Mouse (Mus musculus) kidney, adult 8-10 months (tissue): ENCODE measurements around the gene Prim1.
A peak's percentile ranks its signal among the peaks of the same experiment; 100 is the strongest.
"Not testable (repeated sequence)": the region's sequence is repeated elsewhere in the genome, so short reads cannot be mapped to it uniquely, and the experiment has no call there.

Experiments
- DNase-seq, 2 experiments: peaks; one replicate each; pipeline ENCODE4 v3.0.0; 2022

The Prim1 gene

GRCm38 (mm10) chr10:128039167-128039566, 24.2 kb downstream of the Prim1 start:
- DNase-seq, result no peak

- DNase-seq, result no peak
Measured at GRCm38 (mm10) chr10:128039858-128040257, 24.9 kb downstream of the Prim1 start.

GRCm38 (mm10) chr10:128040293-128040692, 25.3 kb downstream of the Prim1 start:
- DNase-seq, result no peak

DNA sequence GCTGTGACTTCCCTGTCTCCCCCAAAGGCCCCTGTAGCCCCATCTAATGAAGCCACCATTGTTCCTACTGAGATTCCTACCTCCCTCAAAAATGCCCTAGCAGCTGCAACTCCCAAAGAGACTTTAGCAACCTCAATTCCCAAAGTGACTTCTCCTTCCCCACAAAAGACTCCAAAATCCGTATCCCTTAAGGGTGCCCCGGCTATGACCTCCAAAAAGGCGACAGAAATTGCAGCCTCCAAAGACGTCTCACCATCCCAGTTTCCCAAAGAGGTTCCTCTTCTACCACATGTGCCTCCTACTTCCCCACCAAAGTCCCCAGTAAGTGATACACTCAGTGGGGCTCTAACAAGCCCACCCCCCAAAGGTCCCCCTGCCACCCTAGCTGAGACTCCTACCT, 26.7 kb downstream of the Prim1 start:
- DNase-seq, result no peak

DNA sequence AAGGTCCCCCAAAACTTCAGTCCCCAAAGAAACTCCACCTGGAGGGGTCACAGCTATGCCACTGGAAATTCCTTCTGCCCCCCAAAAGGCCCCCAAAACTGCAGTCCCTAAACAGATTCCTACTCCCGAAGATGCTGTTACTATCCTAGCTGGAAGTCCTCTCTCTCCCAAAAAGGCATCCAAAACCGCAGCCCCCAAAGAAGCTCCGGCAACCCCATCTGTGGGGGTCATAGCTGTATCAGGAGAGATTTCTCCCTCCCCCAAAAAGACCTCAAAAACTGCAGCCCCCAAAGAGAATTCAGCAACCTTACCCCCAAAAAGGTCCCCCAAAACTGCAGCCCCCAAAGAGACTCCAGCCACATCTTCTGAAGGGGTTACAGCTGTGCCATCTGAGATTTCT, 27.5 kb downstream of the Prim1 start:
- DNase-seq, result no peak

GRCm38 (mm10) chr10:128043041-128043835, 28.3 kb downstream of the Prim1 start:
- no peak for DNase-seq

GRCm38 (mm10) chr10:128048157-128048556, 33.2 kb downstream of the Prim1 start:
- DNase-seq, result no peak

DNA sequence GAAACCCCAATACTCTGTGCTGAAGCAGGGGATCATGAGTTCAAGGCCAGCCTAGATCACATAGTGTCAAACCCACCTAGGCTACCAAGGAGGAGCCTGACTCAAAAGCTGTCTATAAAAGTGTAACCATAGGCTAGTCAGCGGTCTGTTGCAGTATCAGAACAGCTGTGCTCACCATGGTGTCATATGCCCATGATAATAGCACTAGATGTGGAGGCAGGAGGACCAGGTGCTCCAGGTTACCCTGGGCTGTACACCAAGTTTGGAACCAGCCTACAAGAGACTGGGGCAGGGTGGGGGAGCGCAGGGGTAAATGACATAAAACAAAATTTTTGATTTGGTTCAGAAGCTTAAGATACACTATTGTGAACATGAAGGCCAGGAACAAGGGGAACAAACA, 34.8 kb downstream of the Prim1 start:
- no peak for DNase-seq

DNA sequence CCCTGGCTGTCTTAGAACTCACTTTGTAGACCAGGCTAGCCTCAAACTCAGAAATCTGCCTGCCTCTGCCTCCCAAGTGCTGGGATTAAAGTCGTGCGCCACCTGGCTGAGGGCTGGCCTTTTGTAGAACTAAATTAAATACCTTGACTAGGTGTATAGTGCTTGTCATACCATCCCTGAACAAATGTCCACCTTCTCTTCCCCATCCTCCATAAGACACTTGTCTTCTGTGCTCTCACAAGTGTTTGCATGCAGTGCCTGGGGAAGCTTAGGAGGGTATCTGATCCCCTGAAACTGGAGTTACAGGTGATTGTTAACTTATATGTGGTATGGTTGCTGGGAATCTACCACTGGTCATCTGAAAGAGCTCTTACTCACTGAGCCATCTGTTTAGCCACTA, 35.4 kb downstream of the Prim1 start:
- DNase-seq, result no peak

DNA sequence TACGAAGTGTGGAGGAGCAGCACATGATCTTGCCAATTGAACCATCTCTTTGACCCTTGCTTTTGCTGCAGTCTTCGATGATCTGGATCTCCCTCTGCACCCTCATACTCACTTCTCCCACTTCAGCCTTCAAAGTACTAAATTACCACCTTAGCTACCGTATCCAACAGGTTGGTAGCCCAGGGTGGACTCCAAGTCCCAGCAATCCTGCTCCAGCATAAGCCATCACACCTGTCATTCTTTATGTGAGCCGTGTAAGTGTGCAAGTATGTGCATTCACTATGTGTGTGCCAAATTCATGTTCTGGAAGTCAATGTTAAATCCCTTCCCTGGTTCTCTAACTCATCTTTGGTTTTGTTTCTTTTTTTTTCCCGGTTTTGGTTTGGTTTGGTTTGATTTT, 36.6 kb downstream of the Prim1 start:
- no peak for DNase-seq

DNA sequence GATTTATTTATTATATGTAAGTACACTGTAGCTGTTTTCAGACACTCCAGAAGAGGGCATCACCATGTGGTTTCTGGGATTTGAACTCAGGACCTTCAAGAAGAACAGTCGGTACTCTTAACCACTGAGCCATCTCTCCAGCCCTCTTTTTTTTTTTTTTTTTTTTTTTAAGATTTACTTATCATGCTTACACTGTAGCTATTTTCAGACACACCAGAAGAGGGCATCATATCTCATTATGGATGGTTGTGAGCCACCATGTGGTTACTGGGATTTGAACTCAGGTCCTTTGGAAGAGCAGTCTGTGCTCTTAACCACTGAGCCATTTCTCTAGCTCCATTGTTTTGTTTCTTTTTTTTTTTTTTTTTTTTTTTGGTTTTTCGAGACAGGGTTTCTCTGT, 37.2 kb downstream of the Prim1 start:
- not testable (repeated sequence) for DNase-seq

- DNase-seq, result no peak
Measured at GRCm38 (mm10) chr10:128053001-128053400, 38.0 kb downstream of the Prim1 start.

DNA sequence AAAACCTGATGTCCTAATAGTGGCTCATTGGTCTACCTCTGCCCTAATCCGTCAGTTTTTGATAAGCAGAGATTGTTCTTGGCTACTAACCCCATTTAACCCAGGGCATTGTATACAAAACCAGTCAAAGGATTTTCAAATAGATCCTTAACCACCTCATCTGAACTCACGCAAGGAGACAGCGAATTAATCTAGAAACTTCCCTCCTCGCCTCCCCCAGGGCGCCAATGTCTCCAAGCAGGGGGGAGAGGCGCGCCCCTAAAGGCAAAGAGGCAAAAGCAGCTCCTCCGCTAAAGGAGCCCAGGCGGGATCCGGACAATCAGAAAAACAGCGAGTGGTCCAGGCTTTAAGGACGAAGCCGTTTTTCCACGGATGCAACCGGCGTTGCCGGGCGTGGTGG, 43.2 kb downstream of the Prim1 start:
- DNase-seq, result no peak

DNA sequence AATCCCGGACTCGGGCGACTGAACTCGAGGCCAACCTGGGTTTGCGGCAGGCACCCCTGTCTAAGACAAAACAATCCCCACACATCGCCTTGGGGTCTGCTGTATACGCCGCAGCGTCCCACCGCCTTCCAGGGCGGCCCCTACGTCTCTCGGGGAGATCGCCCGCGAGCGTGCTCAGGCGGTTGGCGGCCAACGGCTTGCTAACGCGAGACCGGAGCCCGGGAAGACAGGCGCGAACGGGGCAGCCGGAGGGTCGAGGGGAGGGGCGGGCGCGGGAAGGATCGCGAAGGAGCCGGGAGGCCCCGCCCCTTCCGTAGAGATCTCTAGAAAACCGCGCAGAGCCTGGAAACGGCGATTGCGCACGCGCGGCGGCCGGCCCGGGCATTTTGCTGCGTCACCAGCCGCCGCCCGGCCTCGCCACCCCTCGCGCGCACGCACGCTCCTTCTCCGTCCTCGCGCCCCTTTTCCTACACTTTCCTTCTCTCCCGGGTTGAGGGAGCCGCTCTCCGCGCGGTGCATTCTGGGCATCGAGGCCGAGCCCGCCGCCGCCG, 43.7 kb downstream of the Prim1 start, which contains the start of gene Ptges3:
Gene Ptges3, plus strand, starts transcription at position 354 of the 551 bp plus-strand sequence.
- peak; percentile 96 to 97 for DNase-seq

DNA sequence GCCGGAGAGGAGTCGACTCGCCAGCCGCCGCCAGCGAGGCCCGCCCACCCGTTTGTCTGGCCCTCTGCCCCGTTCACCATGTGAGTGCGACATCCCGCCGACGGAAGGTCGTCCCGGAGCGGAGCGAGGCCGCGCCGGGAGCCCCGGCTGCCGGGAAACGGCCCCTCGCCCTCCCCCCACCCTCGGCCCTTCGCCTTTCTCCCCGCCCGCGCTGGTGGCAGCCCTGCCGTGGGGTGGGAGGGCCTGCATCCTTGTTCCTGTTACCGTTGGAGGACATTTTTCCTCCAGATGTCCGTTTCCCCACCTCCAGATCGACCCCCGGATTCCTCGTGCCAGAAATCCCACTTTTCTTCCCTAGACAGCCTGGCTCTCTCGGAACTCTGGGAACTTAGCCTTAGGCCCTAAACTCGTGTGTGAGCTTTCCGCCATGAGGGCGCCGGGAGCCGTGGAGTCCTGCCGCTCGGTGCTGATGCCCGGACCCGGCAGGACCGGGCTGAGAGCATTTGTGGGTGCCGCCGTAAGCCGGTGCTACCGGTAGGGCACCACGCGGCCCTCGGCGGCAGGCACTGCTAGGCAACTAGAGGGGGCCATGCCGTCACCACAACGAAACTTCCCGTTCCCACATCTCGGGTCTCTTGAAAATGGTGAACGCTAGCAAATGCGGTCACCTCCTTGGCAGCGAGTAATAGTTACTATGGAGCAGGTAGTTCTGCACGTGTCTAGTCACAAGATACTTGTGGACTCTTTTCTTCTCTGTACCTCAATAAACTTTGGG, 44.4 kb downstream of the Prim1 start:
- peak; percentile 28 to 52 for DNase-seq

- DNase-seq, result no peak
Measured at GRCm38 (mm10) chr10:128061109-128061508, 46.1 kb downstream of the Prim1 start.

GRCm38 (mm10) chr10:128062221-128062989, 47.4 kb downstream of the Prim1 start:
- no peak for DNase-seq

DNA sequence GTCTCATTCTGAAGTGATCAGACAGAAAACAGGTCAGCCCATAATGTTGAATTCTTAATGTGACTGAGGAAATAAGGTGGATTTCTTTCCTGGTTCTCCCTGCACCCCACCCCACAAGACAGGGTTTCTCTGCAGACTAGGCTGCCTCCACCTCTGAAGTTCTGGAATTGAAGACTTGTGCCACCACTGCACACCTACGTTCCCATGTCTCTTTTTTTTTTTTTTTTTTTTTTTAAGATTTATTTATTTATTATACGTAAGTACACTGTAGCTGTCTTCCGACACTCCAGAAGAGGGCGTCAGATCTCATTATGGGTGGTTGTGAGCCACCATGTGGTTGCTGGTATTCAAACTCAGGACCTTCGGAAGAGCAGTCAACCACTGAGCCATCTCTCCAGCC, 51.1 kb downstream of the Prim1 start:
- no peak for DNase-seq

GRCm38 (mm10) chr10:128069201-128069600, 54.2 kb downstream of the Prim1 start:
- no peak for DNase-seq

GRCm38 (mm10) chr10:128070432-128070831, 55.5 kb downstream of the Prim1 start:
- DNase-seq, result not testable (repeated sequence)

GRCm38 (mm10) chr10:128078269-128078668, 63.3 kb downstream of the Prim1 start:
- DNase-seq, result not testable (repeated sequence)
